8 mouse cellular contexts compared by ENCODE assay signal in genomic region chr7:132859042-132859958, GRCm38 (mm10). TPM values are rescaled to one million over a fixed set of nuclear protein-coding genes. Genes with fewer than 3 reads are reported as not detected.
A peak's percentile ranks its signal among the peaks of the same experiment; 100 is the strongest.
DNase-seq lines count a peak whose midpoint lies in the region; ATAC-seq and TF ChIP-seq lines count a peak whose summit lies in the region.

Gene Abraxas2 (plus strand): TSS chr7:132859225.

- WGBS in embryonic facial prominence, embryonic 13.5 days = under 1% methylated on average over 53 of the region's 53 CpGs
- 1% methylated on average over 53 of the region's 53 CpGs for WGBS in kidney, adult 2 months
- WGBS in limb, embryonic 12.5 days = under 1% methylated on average over 53 of the region's 53 CpGs
- WGBS in midbrain, embryonic 15.5 days = 1% methylated on average over 53 of the region's 53 CpGs
- WGBS in spleen, adult 2 months = under 1% methylated on average over 53 of the region's 53 CpGs

- peak within 1 kb of the TSS; percentile 82 for H3K27ac ChIP-seq in embryonic facial prominence, embryonic 13.5 days
- peak within 1 kb of the TSS; percentile 76 for H3K27ac ChIP-seq in kidney, adult 2 months (ENCODE audit: insufficient read depth, low read depth, low read length)
- H3K27ac ChIP-seq in limb, embryonic 12.5 days = peak within 1 kb of the TSS; percentile 87
- peak within 1 kb of the TSS; percentile 78 for H3K27ac ChIP-seq in midbrain, embryonic 15.5 days
- H3K27ac ChIP-seq in spleen, adult 2 months (ENCODE audit: insufficient read depth, low read length) = peak within 1 kb of the TSS; percentile 81

- H3K4me3 ChIP-seq in embryonic facial prominence, embryonic 13.5 days = peak within 1 kb of the TSS; percentile 93
- H3K4me3 ChIP-seq in kidney, adult 2 months (ENCODE audit: insufficient read depth, low read depth, low read length) = peak within 1 kb of the TSS; percentile 85
- peak within 1 kb of the TSS; percentile 97 for H3K4me3 ChIP-seq in limb, embryonic 12.5 days (replicated peaks)
- peak within 1 kb of the TSS; percentile 75 for H3K4me3 ChIP-seq in midbrain, embryonic 15.5 days
- peak within 1 kb of the TSS; percentile 91 for H3K4me3 ChIP-seq in spleen, adult 2 months (ENCODE audit: extremely low read depth, insufficient read depth, insufficient read length)

- no peaks in the 10 kb centered on the region for H3K27me3 ChIP-seq in embryonic facial prominence, embryonic 13.5 days
- H3K27me3 ChIP-seq in kidney, adult 2 months (replicated peaks; ENCODE audit: control insufficient read depth, insufficient read depth, low read length) = no peaks in the 10 kb centered on the region
- no peaks in the 10 kb centered on the region for H3K27me3 ChIP-seq in limb, embryonic 12.5 days
- no peaks in the 10 kb centered on the region for H3K27me3 ChIP-seq in midbrain, embryonic 15.5 days (replicated peaks)
- no peaks in the 10 kb centered on the region for H3K27me3 ChIP-seq in spleen, adult 2 months (ENCODE audit: control insufficient read depth, insufficient read depth, low read length)

- H3K9ac ChIP-seq in embryonic facial prominence, embryonic 13.5 days = peak within 1 kb of the TSS; percentile 94
- peak within 1 kb of the TSS; percentile 92 for H3K9ac ChIP-seq in limb, embryonic 12.5 days (replicated peaks)
- peak within 1 kb of the TSS; percentile 85 for H3K9ac ChIP-seq in midbrain, embryonic 15.5 days

- no peak for TF ChIP-seq CTCF in kidney, adult 2 months (conservative IDR thresholded peaks at IDR 0.05; ENCODE audit: insufficient read depth, insufficient read length, low read depth, low read length)
- no peak for TF ChIP-seq CTCF in spleen, adult 2 months (IDR thresholded peaks at IDR 0.05; ENCODE audit: extremely low read depth, insufficient read depth, insufficient read length, insufficient replicate concordance)

- TF ChIP-seq POLR2A in kidney, adult 2 months (IDR thresholded peaks at IDR 0.05; ENCODE audit: low read depth, low read length) = no peak
- peak; percentile 62; the same call in 1 of the 2 replicates for TF ChIP-seq POLR2A in spleen, adult 2 months (IDR thresholded peaks at IDR 0.05; ENCODE audit: low read depth, low read length)

- peak; percentile 85; the same call in 1 of the 2 replicates for ATAC-seq in embryonic facial prominence, embryonic 13.5 days (ENCODE audit: insufficient number of reproducible peaks, insufficient read depth, low FRiP score, low TSS enrichment, low read depth)
- ATAC-seq in limb, embryonic 12.5 days (ENCODE audit: insufficient number of reproducible peaks, insufficient read depth, low FRiP score, low TSS enrichment, low read depth) = peak; percentile 90
- ATAC-seq in midbrain, embryonic 15.5 days (replicated peaks) = peak; percentile 94

- H3K4me1 ChIP-seq in embryonic facial prominence, embryonic 13.5 days = peaks cover 13% of the 10 kb centered on the region
- H3K4me1 ChIP-seq in kidney, adult 2 months (ENCODE audit: control insufficient read depth, insufficient read depth, low read length) = peaks cover 2% of the 10 kb centered on the region; the same call in 1 of the 2 replicates
- peaks cover 18% of the 10 kb centered on the region for H3K4me1 ChIP-seq in limb, embryonic 12.5 days (replicated peaks)
- peaks cover 20% of the 10 kb centered on the region for H3K4me1 ChIP-seq in midbrain, embryonic 15.5 days
- H3K4me1 ChIP-seq in spleen, adult 2 months (ENCODE audit: control insufficient read depth, insufficient read depth, insufficient read length) = no peaks in the 10 kb centered on the region; the same call in none of the 2 replicates

- H3K9me3 ChIP-seq in embryonic facial prominence, embryonic 13.5 days = no peaks in the 10 kb centered on the region
- no peaks in the 10 kb centered on the region for H3K9me3 ChIP-seq in limb, embryonic 12.5 days
- no peaks in the 10 kb centered on the region for H3K9me3 ChIP-seq in midbrain, embryonic 15.5 days

- no peaks in the 10 kb centered on the region for H3K36me3 ChIP-seq in embryonic facial prominence, embryonic 13.5 days
- no peaks in the 10 kb centered on the region for H3K36me3 ChIP-seq in kidney, adult 2 months (ENCODE audit: control insufficient read depth, insufficient read depth, low read length)
- H3K36me3 ChIP-seq in limb, embryonic 12.5 days = no peaks in the 10 kb centered on the region
- no peaks in the 10 kb centered on the region for H3K36me3 ChIP-seq in midbrain, embryonic 15.5 days (replicated peaks)
- no peaks in the 10 kb centered on the region for H3K36me3 ChIP-seq in spleen, adult 2 months (ENCODE audit: control insufficient read depth, insufficient read depth, low read length)

- DNase-seq in 3134 (ENCODE audit: extremely low read depth, insufficient read length, low spot score) = peak; percentile 85
- peak; percentile 94 to 97 for DNase-seq in adrenal gland, postnatal 36 days
- DNase-seq in heart, adult 18-20 months = peak; percentile 95 to 97
- DNase-seq in kidney, adult 2 months = peak; percentile 95
- peak; percentile 80 to 97 for DNase-seq in spleen, adult 2 months (ENCODE audit: low read depth in 1 of 2, low spot score in 2 of 2)

- peak within 1 kb of the TSS; percentile 81 for H3K4me2 ChIP-seq in embryonic facial prominence, embryonic 13.5 days
- peak within 1 kb of the TSS; percentile 65 for H3K4me2 ChIP-seq in limb, embryonic 12.5 days
- H3K4me2 ChIP-seq in midbrain, embryonic 15.5 days = peak within 1 kb of the TSS; percentile 73

RNA-seq across cellular contexts. Expression of gene Abraxas2, which starts in this region (rescaled TPM):
- total RNA-seq in adrenal gland, postnatal 36 days (2021) = 10 to 100 TPM; 35.8 to 36.1 TPM
- 46.0 and 48.8 TPM in 2 replicates for polyA plus RNA-seq in embryonic facial prominence, embryonic 13.5 days (2015; fragmentation: Nextera tagmentation; extraction: Ambion mirVana)
- 10 to 100 TPM; 21.4 to 21.7 TPM for total RNA-seq in heart, adult 18-20 months (2021)
- 15.7 and 17.9 TPM in 2 replicates for polyA plus RNA-seq in kidney, adult 2 months (2012; rRNA removed)
- polyA plus RNA-seq in limb, embryonic 12.5 days (2016; fragmentation: Nextera tagmentation; extraction: Ambion mirVana) = 40.4 and 40.8 TPM in 2 replicates
- polyA plus RNA-seq in midbrain, embryonic 15.5 days (2015; fragmentation: Nextera tagmentation; extraction: Ambion mirVana) = 36.1 and 38.7 TPM in 2 replicates
- polyA plus RNA-seq in spleen, adult 2 months (2012; rRNA removed) = 7.1 and 7.2 TPM in 2 replicates

Comparison
In these comparisons a context has a peak if more than half of its experiments do, and no peak if none do; other contexts are left out.
1. Peak in every context shown above with its lines: DNase-seq, ATAC-seq, H3K4me3 ChIP-seq and H3K27ac ChIP-seq.